Mouse (Mus musculus): Measurements from ENCODE around the gene Nme7.
A peak's percentile ranks its signal among the peaks of the same experiment; 100 is the strongest.

GRCm38 (mm10) chr1:164275455-164275954, 28.4 kb upstream of the Nme7 start, which contains the start of gene Ccdc181:
- TF ChIP-seq CTCF (IDR thresholded peaks at IDR 0.05; ENCODE audit: borderline replicate concordance, insufficient read depth, low read depth, low read length), result no peak
- peak; percentile 82 for TF ChIP-seq POLR2A (IDR thresholded peaks at IDR 0.05; ENCODE audit: borderline replicate concordance, insufficient read depth, low read length)
